Mouse (Mus musculus): Measurements from ENCODE around the gene Taz. TPM values are rescaled to one million over a fixed set of nuclear protein-coding genes. Genes with fewer than 3 reads are reported as not detected.
A peak's percentile ranks its signal among the peaks of the same experiment; 100 is the strongest.

Taz gene
- total RNA-seq, 2 experiments from 2014 or later, result 60.9 to 64.9 TPM

GRCm38 (mm10) chrX:74328725-74329161, 47.0 kb downstream of the Taz start, which contains the start of gene Plxna3:
Gene Plxna3, plus strand, starts transcription at chrX:74329066.
- DNase-seq (ENCODE audit: extremely low spot score in 1 of 2, low spot score in 2 of 2), result peak; percentile 33 to 50
- Histone ChIP-seq H3K27ac (peak within 1 kb of the TSS; percentile 89), H3K4me3 (peak within 1 kb of the TSS; percentile 58)
- TF ChIP-seq CTCF (IDR thresholded peaks at IDR 0.05), result no peak
- intact Hi-C loops (cut with DNase I), result loop anchor here (2.0 kb wide), 1 partner anchor 20 kb away; no protein-coding TSS in a partner anchor

GRCm38 (mm10) chrX:74329215-74329671, 47.5 kb downstream of the Taz start:
- intact Hi-C loops (cut with DNase I), result loop anchor here (2.0 kb wide), 1 partner anchor 20 kb away; no protein-coding TSS in a partner anchor
- Histone ChIP-seq H3K27ac (peak overlapping the region; percentile 89), H3K4me3 (peak overlapping the region; percentile 58)
- no peak for TF ChIP-seq CTCF (IDR thresholded peaks at IDR 0.05)
- no peak for DNase-seq (ENCODE audit: extremely low spot score in 1 of 2, low spot score in 2 of 2)

DNA sequence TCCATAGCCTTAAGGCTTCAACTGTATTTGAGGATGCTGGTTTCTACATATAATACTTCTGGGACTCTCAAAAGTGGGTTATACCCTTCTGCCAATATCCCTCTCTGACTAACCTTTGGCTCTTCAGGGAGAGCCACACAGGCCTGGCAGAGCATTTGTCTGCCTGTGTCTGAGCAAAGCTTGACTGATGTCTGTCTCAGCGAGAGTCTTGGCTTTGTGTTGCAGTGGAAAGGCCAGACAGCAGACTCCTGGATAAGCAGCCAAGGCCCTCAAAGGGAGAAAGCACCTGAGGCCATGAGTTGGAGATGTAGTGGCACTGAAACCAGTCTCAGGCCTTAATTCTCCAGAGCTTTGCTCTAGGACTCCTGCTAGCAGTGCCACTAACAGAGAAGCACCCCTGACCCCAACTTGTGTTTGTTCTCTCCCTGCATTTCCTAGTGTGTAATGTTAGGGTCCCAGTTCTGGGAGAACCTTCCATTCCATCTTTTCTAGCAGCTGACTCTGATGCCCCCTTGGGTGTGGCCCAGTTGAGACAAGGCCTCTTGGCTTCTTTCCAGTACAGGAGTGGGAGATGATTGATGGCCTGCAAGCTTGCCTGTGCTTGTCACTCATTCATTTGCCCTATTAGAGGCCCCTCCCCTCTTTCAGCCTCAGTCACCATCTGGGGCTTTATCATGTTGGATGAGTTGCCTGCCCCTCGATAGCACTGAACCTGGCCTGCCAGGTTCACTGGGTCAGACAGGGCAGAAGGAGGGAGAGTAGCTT, 48.6 kb downstream of the Taz start:
- intact Hi-C loops (cut with DNase I), result no loop called here
- no peak overlapping the region for H3K27ac ChIP-seq

More for the DNA sequence above, 48.6 kb downstream of the Taz start:
- no peak overlapping the region for H3K4me3 ChIP-seq
- no peak for TF ChIP-seq CTCF (IDR thresholded peaks at IDR 0.05)
- DNase-seq (ENCODE audit: extremely low spot score in 1 of 2, low spot score in 2 of 2), result no peak

Small RNA genes lying within 50 kb of the gene (microRNA-seq; reads per million reads assigned to microRNA genes)
- gene Mir7091 (0 reads per million in 2 experiments), gene Mir7092 (0 reads per million in 2 experiments)

Other genes starting within 250 kb of the Taz start
- gene Opn1mw, start 154.4 kb upstream of the Taz start, total RNA-seq (2021), result 1 to 10 TPM in 1 of 2 experiments, under 1 TPM in 1; 0.66 to 1.6 TPM
- gene Mecp2, start 146.5 kb upstream of the Taz start, total RNA-seq (2021), result 10 to 100 TPM; 85.0 to 89.3 TPM
- not detected for gene Tex28, start 114.1 kb upstream of the Taz start, total RNA-seq (2021)
- gene Tktl1, start 104.7 kb upstream of the Taz start, total RNA-seq (2021), result not detected
- 10 to 100 TPM; 66.7 to 68.9 TPM for gene Flna, start 32.1 kb upstream of the Taz start, total RNA-seq (2021)
- 10 to 100 TPM; 36.0 to 37.7 TPM for gene Emd, start 27.2 kb upstream of the Taz start, total RNA-seq (2021)
- 100 to 1,000 TPM; 151 to 163 TPM for gene Rpl10, start 11.1 kb upstream of the Taz start, total RNA-seq (2021)
- gene Dnase1l1, start 425 bp downstream of the Taz start, total RNA-seq (2021), result 1 to 10 TPM; 2.2 to 2.9 TPM
- 100 to 1,000 TPM; 320 to 341 TPM for gene Atp6ap1, start 15.2 kb downstream of the Taz start, total RNA-seq (2021)
- 100 to 1,000 TPM; 596 to 607 TPM for gene Gdi1, start 23.1 kb downstream of the Taz start, total RNA-seq (2021)
- gene Fam50a, start 31.1 kb downstream of the Taz start, total RNA-seq (2021), result 10 to 100 TPM; 25.7 to 31.7 TPM
- gene Plxna3, start 47.2 kb downstream of the Taz start, total RNA-seq (2021), result 10 to 100 TPM; 27.1 to 30.2 TPM
- 10 to 100 TPM; 22.3 to 23.5 TPM for gene Lage3, start 71.7 kb downstream of the Taz start, total RNA-seq (2021)
- gene Ubl4a, start 91.3 kb downstream of the Taz start, total RNA-seq (2021), result 10 to 100 TPM; 65.7 to 71.5 TPM
- 1 to 10 TPM; 3.1 to 3.9 TPM for gene Slc10a3, start 91.4 kb downstream of the Taz start, total RNA-seq (2021)
- 10 to 100 TPM; 15.7 to 20.9 TPM for gene Fam3a, start 111.4 kb downstream of the Taz start, total RNA-seq (2021)
- gene Ikbkg, start 111.4 kb downstream of the Taz start, total RNA-seq (2021), result 10 to 100 TPM; 44.8 to 47.6 TPM
- gene G6pdx, start 147.3 kb downstream of the Taz start, total RNA-seq (2021), result 10 to 100 TPM; 28.2 to 28.4 TPM
- gene Gm6880, start 199.5 kb downstream of the Taz start, total RNA-seq (2021), result not detected

Measured in left cerebral cortex, adult 2 months (tissue).